Mouse (Mus musculus) 416B (cell line): ENCODE measurements at regions not wholly inside any gene's neighbourhood (a gene's known extent, or its start where the extent isn't known, plus 50 kb on each side); places are given as distances from the start of the nearest gene placed in this dataset.
A peak's percentile ranks its signal among the peaks of the same experiment; 100 is the strongest.

ENCODE experiments used
- DNase-seq: peaks from one replicate; pipeline ENCODE4 v3.0.0; 2011; ENCODE audit warnings: low read depth

DNA sequence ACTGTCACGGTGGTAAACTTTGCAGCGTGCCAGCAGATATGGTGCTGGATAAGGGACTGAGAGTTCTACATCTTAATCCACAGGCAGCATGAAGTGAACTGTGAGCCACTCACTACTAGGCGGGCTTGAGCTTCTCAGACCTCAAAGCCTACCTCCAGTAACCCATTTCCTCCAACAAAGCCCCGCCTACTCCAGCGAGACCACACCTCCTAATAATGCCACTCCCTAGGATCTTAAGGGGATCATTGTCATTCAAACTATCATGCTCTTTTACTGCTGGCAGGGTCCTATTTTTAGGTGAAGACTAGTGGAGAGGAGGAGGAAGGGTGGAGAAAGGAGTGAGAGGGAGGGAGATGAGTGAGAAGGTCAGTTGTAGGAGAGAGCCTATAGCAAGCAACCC lies 122.0 kb downstream of the Mycn start:
- no peak for DNase-seq

DNA sequence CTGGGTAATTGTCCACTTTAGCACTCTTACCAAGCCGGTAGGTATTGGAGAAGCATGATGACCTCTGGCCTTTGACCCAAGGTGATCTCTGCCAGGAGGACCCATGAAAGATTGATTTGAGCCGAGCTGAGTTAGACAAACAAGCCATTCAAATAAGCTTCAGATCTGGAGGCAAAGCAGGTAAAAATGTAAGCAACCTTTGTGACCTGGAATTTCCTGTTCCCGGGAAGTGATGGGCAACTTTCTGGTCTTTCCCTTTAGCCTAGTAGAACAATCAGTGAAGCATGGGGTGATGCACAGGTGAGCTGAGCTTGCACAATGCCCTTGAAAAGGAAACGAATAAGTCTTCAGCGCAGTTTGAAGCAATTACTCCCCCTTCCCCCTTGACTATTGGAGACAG lies 127.0 kb downstream of the Mycn start:
- DNase-seq = no peak

DNA sequence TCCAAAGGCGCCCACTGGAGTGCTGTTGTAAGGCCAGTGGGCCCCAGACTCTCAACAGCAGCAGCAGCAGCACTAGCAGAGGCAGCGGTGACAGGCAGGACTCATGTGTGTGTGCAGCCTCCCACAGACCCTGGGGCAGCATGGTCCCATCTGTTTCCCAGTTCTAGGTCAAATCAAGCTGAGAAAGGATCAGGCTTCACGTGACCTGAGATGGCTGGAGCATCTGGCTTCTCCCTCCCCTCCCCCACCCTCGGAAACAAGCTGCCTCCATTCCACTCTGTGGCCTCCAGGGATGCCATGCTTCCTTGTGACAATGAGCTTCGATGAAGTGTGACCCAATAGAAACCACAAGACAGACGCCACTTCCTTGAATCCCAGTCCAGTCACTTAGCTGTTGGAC lies 128.8 kb downstream of the Mycn start:
- no peak for DNase-seq

DNA sequence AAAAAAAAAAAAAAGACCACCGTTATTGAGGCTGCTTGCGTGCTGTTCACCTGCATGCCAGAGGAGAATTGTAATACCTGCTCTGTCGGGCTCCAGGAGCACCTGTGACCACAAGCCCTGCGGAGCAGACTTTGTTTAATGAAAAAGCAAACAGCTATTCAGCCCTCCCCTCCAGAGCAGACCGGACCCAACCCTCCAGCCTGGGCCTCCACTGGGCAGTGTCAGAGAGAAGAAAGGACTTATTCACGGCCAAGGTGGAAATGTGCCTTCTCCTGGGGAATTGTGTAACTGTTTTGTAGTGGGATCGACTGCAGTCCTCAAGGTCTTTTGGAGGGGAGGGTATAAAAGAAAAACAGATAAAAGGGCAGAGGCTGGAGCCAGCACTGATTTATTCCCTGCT lies 130.8 kb downstream of the Mycn start:
- no peak for DNase-seq

DNA sequence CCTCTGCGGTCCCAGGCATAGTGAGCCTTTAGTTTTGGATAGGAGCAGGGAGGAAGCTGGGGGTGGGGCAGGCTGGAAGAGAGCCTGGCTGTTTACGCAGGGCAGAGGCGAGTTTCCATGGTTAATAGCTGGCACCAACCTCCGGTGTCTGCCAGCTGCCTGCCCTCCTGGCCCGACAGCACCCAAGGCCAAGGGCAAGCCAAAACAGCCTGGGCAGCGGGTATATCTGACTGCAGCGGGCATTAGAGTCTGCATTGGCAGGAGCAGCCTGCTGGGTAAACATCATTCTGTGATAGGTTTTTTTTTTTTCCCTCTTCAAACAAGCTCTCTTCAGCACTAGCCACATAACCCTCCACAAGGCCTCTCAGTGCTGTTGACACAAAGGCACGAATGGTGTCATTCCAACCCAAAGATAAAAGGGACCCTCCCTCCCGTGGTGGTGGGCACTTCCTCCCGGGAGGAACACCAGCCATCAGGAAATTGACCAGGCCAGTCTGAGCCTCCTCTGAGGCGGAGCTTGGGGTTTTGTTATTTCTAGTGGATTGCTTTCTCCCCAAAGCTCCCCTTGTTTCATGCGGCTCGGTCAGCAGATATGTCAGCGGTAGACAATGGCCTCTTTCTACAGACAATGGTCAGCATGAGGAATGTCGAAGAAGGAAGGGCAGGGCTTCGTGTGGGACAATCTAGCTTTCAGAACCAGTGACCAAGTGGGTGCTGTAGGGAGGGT lies 131.4 kb downstream of the Mycn start:
- no peak for DNase-seq

DNA sequence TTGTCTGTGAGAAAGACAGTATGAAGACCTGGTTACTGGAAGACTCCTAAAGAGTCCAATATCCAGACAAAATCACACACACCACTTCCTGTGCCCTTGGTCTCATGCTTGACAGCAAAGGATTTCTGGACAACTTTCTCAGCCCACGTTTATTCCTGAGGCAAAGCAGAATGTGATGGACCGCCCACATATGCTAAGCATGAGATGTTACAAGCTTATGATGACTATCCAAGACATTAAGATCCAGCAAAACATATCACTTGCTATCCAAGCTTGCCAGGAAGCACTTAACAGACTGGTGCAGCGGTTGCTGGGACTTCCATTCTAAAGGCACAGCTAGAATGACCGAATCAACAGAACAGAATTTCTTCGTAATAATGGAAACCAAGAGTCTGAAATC lies 133.6 kb downstream of the Mycn start:
- no peak for DNase-seq

DNA sequence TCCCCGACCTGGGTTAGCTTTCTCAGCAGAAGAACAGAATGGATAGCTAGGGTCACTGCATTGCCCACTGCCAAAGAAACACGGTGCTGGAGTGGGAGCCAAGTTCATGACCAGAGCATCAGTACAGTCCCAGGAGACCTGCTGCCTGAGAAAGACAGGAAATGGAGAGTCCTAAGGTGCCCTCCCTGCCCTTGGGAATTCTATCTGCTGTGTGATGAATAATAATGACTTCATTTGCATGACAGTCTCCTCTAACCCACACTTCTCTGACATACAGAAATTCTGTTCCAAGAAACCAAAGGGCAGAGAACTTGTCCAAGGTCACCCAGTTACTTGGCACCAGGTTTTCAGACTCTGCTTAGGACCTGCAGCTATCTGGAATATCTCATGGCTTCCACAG lies 138.1 kb downstream of the Mycn start:
- no peak for DNase-seq

DNA sequence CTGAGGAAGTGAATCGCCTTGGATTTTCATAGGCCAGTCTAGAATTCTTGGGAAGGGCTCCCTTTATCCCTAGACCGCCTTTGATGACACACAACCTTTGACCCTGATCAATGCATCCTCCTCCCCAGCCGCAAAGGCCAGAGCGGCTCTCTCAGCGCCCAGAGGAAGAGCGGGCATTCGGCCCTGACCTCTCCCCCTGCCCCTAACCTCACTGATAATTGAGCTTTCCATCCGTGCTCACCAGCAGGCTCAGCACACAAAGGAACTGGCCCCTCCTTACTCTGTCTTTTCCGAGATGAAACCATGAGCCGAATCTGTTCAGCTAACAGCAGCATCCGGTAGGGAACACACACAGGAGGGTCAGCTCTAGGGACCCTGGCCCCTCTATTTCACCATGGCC lies 139.3 kb downstream of the Mycn start:
- no peak for DNase-seq

DNA sequence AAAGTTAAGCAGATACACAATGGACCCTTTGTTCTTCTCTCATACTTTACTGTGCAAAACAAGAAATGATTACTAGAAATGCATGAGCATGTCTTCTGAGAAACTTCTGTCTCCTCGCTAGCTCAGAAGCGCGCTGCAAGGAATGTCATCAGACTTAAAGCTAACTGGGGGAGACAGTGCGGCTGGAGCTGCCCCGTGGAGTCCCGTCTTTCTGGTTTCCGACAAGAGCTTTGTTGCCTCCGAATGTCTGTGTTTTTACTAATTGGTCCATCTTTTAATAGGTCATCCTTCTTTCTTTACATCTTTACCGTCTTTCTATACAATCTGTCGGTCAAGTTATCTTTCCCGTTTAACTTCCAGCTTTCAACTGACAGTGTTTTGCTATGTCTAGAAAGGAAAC lies 140.0 kb downstream of the Mycn start:
- DNase-seq = no peak

DNA sequence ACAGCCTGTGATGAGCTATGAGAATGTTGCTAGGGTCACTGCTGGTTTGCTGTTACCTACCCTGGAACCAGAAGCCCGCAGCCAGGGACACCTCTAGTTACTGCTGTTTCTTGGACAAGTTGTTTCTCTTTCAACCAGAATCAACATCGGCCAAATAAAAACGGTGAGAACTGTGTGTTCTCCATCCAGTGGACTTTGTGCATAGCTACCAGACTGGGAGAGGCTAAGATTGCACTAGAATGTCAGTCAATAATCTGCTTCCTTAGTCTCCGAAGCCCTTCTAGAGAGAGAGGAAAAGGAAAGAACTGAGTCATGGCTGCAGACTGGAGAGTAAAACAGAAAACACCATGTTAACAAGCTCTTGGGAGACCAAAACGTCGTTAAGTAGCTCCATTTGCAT lies 141.6 kb downstream of the Mycn start:
- DNase-seq = no peak

DNA sequence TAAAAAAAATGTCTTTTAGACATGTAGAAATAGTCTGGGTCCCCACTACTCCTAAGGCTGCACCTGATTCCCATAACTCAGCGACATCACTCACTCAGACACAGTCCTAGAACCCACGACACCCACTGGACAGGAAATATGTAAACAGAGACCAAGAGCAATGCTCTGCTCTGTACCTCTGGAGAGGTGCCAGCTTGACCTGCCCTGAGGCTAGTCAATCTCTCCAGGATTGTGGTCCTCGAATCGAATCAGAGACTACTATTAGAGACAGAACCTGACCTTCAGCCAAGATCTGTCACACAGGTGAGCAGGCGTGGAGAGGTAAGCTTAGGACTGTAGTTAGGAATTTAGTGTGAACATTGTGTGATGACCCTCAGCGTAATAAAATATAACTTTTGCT lies 152.7 kb downstream of the Mycn start:
- no peak for DNase-seq

DNA sequence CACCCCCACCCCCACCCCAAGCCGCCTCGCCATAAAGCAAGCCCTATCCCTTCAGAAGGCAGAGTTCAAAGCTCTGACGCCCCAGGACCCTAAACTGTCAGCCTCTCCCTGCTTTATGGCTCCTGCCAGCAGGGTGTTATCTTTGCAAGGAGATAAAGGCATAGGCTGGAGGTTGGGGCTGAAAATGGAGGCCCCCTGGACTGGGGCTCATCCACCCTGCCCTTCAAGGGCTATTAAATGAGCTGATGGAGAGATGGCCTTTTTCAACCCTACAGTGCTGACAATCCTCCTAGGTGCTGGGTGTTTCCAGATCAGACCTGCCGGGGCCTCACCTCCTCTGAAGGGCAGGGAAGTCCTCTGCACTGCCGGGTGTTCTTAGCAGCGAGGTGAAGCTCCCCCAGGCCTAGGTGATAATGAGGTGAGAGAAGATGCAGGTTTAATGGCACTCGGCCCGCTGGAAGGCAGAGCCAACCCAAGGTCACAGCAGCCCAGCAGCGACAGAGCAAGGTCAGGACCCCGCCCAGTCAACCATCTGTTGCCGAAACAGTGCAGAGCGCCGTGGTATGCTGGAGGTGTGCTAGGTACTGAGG lies 153.4 kb downstream of the Mycn start:
- DNase-seq = no peak

DNA sequence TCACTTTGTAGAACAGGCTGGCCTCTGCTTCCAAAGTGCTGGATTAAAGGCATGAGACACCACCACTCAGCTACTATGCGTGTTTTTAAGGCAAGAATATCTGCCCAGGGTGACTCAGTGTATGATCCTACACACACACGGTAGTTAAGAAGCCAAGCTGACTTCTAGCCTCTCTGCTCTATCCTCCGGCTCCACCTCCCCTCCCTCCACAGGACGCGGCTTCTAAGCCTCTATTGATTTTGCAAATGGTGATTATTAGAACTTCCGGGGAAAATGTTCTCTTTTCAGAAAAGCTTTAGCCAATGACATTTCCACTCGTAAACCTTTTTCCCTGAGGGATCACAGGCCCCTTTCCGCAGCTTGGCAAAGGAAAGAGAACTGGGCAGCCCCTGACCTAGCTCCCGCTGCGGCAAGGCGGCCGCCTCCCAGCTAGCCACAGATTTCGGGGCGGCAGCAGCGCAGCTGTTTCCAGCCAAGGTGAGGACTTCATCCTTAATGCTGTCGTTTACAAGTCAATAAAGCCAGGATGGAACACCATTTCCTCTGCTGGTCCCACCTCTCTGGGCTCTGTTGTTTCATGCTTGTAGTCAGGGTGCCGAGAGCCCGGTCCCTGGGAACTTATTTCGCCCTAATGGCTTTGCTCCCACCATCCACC lies 154.0 kb downstream of the Mycn start:
- no peak for DNase-seq

DNA sequence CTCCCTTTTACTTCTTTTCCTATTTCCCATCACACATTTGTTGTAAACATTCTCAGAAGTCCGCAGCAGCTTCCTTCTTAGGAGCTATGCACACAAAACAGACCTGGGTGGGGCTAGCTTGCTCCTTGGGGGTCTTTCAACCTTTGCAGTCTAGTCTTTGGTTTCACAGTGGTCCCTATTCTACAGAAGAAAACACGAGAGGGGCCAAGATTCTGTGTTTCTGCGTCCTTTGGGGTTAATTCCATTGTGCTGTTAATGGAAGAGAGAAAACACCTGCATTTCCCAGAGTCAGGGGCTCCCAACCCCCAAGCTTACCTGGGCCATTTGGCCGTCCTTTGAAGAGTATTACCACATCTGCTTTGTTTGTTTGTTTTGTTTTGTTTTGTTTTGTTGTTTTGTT lies 154.6 kb downstream of the Mycn start:
- DNase-seq = no peak

DNA sequence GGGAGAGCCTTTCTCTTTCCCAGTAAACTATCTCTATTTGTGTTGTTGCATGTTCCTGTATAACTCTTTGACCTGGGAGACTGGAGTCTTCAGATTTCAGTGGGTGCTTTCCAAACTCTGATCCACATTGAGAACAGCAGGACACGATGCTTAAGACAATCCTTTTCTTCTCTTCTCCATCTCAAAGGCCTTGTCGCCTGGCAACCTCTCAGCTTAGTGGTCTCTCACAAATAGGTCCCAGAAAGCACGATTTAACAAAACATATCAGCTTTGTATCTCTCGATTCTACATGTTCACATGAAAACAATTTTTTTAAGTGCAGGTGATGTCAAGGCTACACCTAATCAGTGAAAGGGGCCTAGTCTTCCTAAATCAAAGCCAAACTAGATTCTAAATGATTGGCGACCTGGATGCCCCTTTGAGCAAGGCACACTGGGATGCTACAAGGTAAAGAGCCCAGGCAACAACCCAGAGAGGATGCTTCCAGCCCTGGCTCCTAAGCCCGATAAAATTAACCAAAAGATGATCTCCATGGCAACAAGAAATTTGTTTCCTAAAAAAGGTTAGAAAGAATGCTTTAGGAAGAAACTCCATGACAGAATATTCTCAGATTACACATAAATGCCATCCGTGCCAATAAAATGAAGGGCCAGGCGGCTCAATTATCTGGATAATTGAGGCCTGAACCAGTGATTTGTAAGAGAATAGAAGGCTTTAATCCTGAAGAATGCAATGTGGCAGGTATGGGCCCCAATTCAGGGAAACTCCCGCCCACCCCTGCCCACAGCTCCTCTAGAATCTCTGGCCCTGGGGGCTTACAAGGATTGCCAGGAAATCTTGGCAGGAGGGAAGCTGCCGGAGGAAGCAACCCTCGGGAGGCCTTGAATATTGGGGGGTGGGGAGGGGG lies 157.8 kb downstream of the Mycn start:
- DNase-seq = no peak

DNA sequence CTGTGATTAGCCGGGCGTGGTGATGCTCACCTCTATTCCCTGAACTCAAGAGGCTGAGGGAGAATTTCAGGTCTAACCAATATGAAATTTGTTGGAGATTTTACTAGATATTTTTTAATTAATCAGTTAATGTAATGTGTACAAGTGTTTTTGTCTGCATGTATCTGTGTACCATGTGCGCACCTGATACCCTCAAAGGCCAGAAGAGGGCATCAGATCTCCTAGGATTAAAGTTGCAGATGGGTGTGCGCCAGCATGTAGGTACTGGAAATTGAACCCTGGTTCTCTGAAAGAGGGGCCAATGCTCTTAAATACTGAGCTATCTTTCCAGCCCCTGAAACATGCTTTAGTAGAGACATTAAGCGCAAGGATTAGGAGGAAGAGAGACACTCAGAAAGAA lies 160.2 kb downstream of the Mycn start:
- DNase-seq = peak; percentile 19

DNA sequence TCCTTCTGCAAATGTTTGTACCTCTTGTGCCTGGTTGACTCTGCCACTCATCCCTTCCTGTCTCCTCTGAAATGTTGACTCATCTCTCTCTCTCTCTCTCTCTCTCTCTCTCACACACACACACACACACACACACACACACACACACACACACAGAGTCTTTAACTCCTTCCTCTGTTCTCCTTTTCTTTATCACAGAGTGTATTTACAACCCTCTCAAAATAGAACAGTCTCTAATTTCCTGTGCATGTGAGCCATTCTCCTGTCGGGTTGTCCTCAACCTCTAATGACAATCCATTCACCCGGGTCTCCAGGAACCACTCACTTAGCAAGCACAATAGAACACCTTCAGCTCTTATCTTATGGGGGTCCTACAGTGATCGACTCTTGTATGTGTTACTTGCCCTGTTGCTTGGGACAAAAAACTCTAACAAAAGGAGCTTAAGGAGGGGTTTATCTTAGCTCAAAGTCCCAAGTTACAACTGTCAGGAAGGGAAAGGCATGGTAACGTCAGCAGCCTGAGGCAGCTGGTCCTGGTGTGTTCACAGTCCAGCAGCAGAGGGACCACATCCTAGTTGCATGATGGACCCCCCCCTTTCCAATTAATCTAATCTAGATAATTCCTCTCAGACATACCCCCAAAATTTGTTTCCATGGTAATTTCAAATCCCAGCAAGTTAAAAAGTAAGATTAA lies 163.0 kb downstream of the Mycn start:
- DNase-seq = peak; percentile 9

DNA sequence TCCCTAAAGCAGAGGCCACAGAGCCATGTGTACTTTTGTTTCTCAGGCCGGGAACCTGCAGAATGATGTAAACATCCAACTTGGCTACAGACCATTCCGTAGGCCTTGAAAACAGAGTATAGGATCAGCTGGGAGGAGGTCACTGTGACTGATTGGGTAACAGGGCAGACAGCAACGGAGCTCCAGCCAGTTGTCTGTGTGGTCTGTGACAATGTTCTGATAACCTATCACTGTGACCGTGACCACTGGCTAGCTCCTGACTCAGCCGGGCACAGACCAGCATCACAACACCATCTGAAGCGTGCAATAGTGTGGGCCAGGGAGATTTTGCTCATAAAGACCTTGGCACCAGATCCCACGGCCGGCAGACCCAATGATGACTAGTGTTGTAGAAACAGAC lies 164.3 kb downstream of the Mycn start:
- DNase-seq = no peak

DNA sequence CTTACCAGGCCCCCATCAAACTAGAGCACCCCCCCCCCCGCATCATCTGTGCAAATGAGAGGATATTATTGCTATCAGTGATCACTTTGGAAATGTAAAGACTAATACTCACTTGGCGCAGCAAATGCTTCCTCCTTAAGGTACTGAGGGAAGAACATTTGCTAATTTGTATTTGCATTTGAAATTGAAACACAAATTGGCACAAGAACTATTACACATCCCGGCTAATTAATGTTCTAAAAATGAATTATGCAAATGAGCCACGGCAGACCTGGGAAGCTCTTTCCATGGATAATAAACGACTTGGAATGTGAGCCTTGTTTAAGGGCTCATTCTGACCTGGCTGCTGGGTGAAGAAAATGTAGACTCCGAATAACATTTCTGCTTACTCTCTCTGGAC lies 164.9 kb downstream of the Mycn start:
- DNase-seq = no peak

DNA sequence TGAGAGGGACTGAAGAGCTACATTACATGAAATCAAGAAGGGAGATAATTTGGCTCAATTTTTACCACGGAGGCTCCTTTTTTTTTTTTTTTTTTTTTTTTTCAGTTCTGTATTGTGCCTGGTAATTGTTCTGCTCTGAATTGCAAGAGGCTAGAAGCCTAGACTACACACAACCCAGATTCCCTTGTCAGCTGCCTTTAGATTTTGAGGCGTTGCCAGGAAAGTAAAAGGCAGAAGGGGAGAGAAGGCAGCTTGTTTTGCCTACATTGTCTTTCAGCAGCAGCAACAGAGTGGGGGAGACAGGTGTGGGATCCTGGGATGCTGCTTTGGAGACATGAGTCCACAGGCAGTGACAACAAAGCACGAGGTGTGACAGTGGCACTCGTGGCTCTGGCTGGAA lies 170.7 kb downstream of the Mycn start:
- DNase-seq = no peak

DNA sequence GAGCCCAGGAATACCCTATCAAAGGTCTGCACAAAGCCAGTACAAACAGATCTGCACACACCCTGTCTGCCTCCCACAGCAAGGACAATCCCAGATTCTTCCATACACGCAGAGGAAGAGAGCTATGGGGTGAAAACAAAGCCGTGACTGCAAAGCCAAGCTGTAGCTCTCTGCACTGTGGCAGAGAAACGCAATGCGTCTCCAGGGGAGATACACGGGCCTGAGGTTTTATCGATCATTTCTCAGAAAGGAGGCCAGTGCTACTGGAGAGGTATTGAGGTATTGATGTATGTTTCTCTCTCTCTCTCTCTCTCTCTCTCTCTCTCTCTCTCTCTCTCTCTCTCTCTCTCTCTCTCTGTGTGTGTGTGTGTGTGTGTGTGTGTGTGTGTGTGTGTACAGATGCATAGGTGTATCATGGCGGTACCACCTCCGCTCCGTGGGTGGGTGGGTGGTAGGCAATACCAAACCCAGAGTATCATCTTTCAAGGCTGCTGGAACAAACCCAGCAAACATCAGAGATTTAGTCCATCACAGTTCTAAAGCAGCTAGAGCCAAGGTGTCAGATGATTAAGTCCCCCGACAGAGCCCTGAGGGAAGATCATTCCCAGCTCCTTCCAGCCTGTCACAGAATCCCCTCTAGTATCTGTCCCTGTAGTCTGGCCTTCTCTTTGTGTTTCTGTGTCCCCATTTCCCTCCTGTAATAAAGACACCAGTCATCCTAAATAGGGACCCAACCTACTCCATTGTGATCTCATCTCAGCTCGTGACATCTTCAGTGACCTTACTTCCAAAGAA lies 175.0 kb downstream of the Mycn start:
- no peak for DNase-seq
